Mouse (Mus musculus) stomach, embryonic 14.5 days (tissue): ENCODE measurements around the gene Gm9844. TPM values are rescaled to one million over a fixed set of nuclear protein-coding genes. Genes with fewer than 3 reads are reported as not detected.
A peak's percentile ranks its signal among the peaks of the same experiment; 100 is the strongest.

ENCODE experiments used
- ATAC-seq: fragments of 200-750 bp; cut with Nextera tagmentation; 2 replicates; pipeline ENCODE4 v1.8.0; 2017; ENCODE audit warnings: low read depth, moderate TSS enrichment; ENCODE audit not compliant: insufficient number of reproducible peaks, insufficient read depth, low FRiP score
- H3K27ac ChIP-seq: fragments of 300-500 bp; sonication (generic); 2 replicates; pipeline ENCODE4 v1.5.1; 2014; ENCODE audit warnings: mild to moderate bottlenecking, low read length, moderate library complexity, mixed read lengths
- H3K27me3 ChIP-seq: fragments of 300-500 bp; sonication (generic); 2 replicates; pipeline ENCODE4 v1.6.1; 2014; ENCODE audit warnings: low read length, control low read depth, mixed read lengths; ENCODE audit not compliant: control insufficient read depth, insufficient read depth
- H3K36me3 ChIP-seq: fragments of 300-500 bp; sonication (generic); 2 replicates; pipeline ENCODE4 v1.6.1; 2014; ENCODE audit warnings: mild to moderate bottlenecking, control low read depth, low read length, moderate library complexity, mixed read lengths; ENCODE audit not compliant: control insufficient read depth, insufficient read depth
- H3K4me1 ChIP-seq: fragments of 300-500 bp; sonication (generic); 2 replicates; pipeline ENCODE4 v1.6.1; 2014; ENCODE audit warnings: low read length, control low read depth, mixed read lengths; ENCODE audit not compliant: control insufficient read depth, insufficient read depth
- H3K4me2 ChIP-seq: fragments of 300-500 bp; sonication (generic); replicated peaks from 2 replicates; pipeline ENCODE4 v1.6.1; 2014; ENCODE audit warnings: low read depth, low read length, control low read depth
- H3K4me3 ChIP-seq: fragments of 300-500 bp; sonication (generic); 2 replicates; pipeline ENCODE4 v1.5.1; 2014; ENCODE audit warnings: low read depth, low read length, control low read depth
- H3K9ac ChIP-seq: fragments of 300-500 bp; sonication (generic); replicated peaks from 2 replicates; pipeline ENCODE4 v1.6.1; 2014; ENCODE audit warnings: low read depth, mild to moderate bottlenecking, control low read depth, low read length, moderate library complexity, mixed read lengths
- H3K9me3 ChIP-seq: fragments of 300-500 bp; sonication (generic); 2 replicates; pipeline ENCODE4 v1.6.1; 2016; ENCODE audit warnings: low read depth, low read length, control low read depth; ENCODE audit not compliant: control insufficient read depth
- WGBS: fragments of 180-500 bp; shearing (Covaris S2); extraction: QIAGEN DNeasy Blood & Tissue Kit; methylation state at CpG from one replicate; pipeline ENCODE4 v1.1.7; 2014; 5-methylcytosine and 5-hydroxymethylcytosine counted together
- polyA plus RNA-seq: library from polyadenylated mRNA; unstranded; fragments of >200 nt; fragmentation: Nextera tagmentation; extraction: Ambion mirVana; gene quantifications from 2 replicates; pipeline ENCODE4 v1.2.1, GENCODE M21; 2014

Gene Gm9844
- polyA plus RNA-seq, 1 experiment from 2014 or later = 16.7 TPM

DNA sequence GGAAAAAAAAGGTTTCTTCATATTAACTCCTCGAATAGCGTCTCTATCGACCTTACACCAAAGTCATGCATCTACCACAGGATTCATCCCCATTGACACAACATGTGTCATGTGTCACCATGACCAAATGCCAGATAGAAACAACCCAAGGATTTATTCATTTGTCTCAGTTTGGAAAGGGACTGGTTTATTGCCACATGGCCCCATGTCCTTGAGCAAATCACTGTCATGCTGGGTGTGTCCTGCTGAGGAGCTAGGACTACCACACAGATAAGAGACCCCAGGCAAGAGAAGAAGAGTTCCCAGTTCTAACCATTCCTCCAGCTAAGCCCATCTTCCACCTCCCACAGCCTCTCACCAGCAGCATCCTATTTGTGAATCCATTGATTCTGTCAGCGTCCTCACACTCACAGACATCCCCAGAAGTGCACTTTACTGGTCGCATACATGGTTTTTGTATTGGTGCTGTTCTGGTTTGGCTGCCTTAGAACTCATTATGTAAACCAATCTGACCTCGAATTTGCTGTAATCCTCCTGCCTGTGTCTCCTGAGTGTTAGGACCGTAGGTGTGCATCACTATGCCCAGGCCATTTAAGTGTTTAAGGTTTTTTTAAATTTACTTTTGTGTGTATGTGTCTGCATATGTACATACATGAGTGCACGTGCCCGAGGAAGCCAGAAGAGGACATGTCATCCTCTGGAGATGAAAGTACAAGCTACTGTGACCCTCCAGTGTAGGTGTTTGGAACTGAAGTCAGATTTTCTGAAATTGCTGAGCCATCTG is 20.6 kb downstream of the Gm9844 start:
- ATAC-seq = no peak
- Histone ChIP-seq H3K4me2 (no peak overlapping the region), H3K9ac (no peak overlapping the region), H3K27ac (no peak overlapping the region), H3K36me3 (peaks cover 24% of the 10 kb centered on the region), H3K27me3 (no peaks in the 10 kb centered on the region), H3K4me1 (peaks cover 20% of the 10 kb centered on the region), H3K4me3 (no peak overlapping the region), H3K9me3 (no peaks in the 10 kb centered on the region)
- 91% methylated on average over 9 of the region's 9 CpGs for WGBS

DNA sequence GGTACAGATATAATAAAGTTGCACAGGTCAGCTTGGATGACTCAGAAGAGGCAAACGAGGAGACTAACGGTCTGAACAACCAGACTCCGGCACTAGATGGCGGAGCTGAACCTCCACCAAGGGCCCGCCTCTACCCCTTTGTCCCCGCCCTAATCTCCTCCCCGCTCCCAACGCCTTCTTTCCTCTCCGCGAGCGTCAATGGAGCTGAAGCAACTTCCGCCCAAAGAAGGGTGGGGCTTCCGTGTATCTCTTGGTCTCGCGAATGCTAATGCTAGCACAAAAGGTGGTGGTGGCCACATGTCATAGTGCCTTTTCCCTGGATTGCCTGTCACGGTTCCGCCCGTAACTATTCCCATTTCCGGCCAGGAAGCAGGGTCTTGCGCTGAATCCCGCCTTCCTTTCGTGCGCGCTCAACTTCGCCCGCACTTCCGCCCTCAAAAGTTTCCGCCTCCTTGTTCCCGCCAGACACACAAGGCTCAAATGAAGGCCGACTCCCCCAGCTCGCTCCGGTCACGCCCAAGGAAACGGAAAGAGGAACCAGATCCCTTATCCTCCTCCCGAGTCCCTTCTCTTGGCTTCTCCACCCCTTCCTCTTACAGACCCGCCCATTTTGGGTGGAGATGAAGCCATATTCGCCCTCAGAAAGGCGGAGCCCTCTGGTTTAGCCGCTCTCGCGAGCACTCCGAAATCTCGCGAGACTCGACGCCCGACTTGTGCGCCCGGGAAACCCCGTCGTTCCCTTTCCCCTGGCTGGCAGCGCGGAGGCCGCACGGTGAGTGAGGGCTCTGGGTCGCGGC is 22.1 kb downstream of the Gm9844 start, which contains the start of gene Rps19:
TSS of gene Rps19 (plus strand) at position 476 of the 797 bp plus-strand sequence.
- Histone ChIP-seq H3K4me2 (peak within 1 kb of the TSS; percentile 85), H3K27me3 (no peaks in the 10 kb centered on the region), H3K36me3 (peaks cover 38% of the 10 kb centered on the region), H3K9ac (peak within 1 kb of the TSS; percentile 100), H3K4me3 (peak within 1 kb of the TSS; percentile 99), H3K4me1 (peaks cover 20% of the 10 kb centered on the region), H3K9me3 (no peaks in the 10 kb centered on the region), H3K27ac (peak within 1 kb of the TSS; percentile 91)
- ATAC-seq = peak; percentile 92
- WGBS = under 1% methylated on average over 57 of the region's 57 CpGs

DNA sequence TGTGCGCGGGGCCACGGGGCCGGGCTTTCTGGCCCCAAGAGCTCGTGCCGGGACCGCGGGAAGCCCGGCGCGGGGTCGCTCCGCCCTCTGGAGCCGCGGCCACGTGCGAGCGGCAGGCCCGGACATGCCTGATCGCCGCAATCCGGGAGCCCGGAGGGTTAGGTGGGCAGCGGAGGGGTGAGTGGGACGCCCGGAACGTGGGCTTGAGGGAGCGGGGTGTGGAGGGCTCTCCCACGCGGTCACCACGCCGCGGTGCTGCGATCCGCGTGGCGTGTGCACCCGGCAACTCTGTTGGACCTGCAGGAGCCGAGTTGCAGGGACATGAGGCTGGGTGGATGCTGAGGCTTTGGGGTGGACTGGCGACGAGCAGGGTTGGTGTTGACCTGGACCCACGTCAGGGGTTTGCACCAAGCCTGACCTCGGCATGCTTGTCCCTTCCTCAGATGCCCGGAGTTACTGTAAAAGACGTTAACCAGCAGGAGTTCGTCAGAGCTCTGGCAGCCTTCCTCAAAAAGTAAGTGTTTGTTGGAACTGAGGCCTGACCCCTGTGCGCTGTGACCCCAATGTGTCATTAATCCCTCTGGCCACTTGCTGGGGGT is 22.8 kb downstream of the Gm9844 start:
- WGBS = under 1% methylated on average over 47 of the region's 47 CpGs
- peak overlapping the region; percentile 99 for H3K4me3 ChIP-seq
- peak overlapping the region; percentile 100 for H3K9ac ChIP-seq
- peak; percentile 4; the same call in 1 of the 2 replicates for ATAC-seq
- H3K4me2 ChIP-seq = peak overlapping the region; percentile 85
- peaks cover 45% of the 10 kb centered on the region for H3K36me3 ChIP-seq
- H3K27me3 ChIP-seq = no peaks in the 10 kb centered on the region
- peaks cover 20% of the 10 kb centered on the region for H3K4me1 ChIP-seq
- no peaks in the 10 kb centered on the region for H3K9me3 ChIP-seq
- peak overlapping the region; percentile 91 for H3K27ac ChIP-seq

DNA sequence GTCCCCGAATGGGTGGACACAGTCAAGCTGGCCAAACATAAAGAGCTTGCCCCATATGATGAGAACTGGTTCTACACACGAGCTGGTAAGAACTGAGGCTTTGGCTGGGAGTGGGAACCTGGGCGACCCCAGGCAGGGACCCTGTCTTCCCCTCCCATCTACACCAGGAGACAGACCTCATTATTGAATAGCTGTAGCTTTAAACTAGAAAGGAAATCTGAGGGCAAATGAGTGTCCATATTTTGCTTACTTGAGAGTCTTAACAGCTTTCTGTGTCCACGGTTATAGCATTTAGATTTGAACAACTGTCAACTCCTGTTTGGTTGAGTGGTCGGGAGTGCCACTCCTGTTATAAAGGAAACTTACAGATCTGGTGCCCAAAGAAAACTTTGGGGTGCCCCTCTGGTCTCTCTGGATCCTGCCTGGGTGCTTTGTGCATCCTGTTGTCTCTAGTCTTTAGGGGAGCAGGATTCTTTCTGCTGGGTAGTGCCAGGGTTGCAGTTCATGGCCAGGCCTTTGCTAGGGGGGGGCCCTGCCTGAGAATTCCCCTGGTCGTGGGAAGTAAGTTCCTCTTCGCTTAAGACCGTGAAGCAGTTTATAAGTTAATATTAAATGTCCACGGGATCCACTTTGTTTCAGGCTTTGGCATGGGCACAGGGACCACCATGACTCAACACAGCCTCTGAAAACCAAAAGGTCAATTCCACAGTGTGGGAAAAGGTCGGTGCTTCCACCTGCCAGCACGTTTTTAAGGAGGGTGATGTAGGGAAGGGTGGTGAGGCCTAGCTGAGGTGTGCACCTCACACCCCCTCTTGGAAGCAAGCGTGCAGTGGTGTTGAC is 23.7 kb downstream of the Gm9844 start:
- Histone ChIP-seq H3K9ac (peak overlapping the region; percentile 100), H3K27me3 (no peaks in the 10 kb centered on the region), H3K27ac (no peak overlapping the region; the same call in 1 of the 2 replicates), H3K4me1 (peaks cover 20% of the 10 kb centered on the region), H3K9me3 (no peaks in the 10 kb centered on the region), H3K36me3 (peaks cover 52% of the 10 kb centered on the region), H3K4me3 (peak overlapping the region; percentile 99), H3K4me2 (peak overlapping the region; percentile 85)
- WGBS = 35% methylated on average over 12 of the region's 12 CpGs
- ATAC-seq = no peak

DNA sequence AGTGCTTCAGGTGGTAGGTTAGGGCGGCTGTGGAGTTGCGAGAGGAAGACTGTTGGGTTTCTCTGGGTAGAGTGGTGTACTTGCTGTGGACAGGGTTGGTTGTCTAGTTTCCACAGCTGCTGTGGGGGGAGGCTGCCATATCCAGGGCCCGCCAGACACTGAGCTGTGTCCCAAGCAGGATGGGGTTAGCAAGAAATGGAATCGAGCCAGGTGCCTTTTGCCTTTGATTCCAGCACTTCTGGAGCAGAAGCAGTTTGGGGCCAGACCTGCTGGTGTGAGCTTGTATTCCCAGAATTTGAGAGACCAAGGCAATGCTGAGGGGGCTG is 24.3 kb downstream of the Gm9844 start:
- no peak for ATAC-seq
- Histone ChIP-seq H3K36me3 (peaks cover 57% of the 10 kb centered on the region), H3K27me3 (no peaks in the 10 kb centered on the region), H3K9ac (peak overlapping the region; percentile 100), H3K4me3 (peak overlapping the region; percentile 99), H3K4me1 (peaks cover 20% of the 10 kb centered on the region), H3K4me2 (peak overlapping the region; percentile 85), H3K27ac (no peak overlapping the region), H3K9me3 (no peaks in the 10 kb centered on the region)
- WGBS = 60% methylated on average over 4 of the region's 4 CpGs

DNA sequence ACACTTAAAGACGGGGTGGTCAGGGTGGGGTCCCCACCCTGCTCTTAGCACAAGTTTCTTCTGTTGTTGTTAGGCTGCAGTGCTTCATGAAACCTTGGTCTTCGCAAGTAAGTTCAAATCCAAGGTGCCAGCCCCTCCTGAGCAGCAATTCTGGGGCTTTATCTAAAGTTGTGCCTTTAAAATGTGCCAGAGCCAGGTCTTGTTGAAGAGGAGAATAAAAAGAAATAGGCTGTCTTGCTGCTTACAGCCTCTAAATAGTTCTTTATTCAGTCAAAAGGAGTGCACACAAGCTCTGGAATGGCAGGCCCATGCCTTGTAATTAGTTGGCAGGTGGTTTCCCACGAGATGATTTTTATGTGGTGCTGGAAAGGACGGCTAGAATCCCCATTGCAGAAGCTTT is 25.1 kb downstream of the Gm9844 start:
- peaks cover 20% of the 10 kb centered on the region for H3K4me1 ChIP-seq
- ATAC-seq = no peak
- WGBS = 71% methylated on average over 4 of the region's 4 CpGs
- H3K27ac ChIP-seq = no peak overlapping the region
- H3K4me3 ChIP-seq = 0 out of 2 replicates have a peak overlapping the region, but pooled peaks have one; percentile 99
- no peaks in the 10 kb centered on the region for H3K27me3 ChIP-seq
- H3K9me3 ChIP-seq = no peaks in the 10 kb centered on the region
- peak overlapping the region; percentile 100 for H3K9ac ChIP-seq
- peaks cover 57% of the 10 kb centered on the region for H3K36me3 ChIP-seq
- peak overlapping the region; percentile 85 for H3K4me2 ChIP-seq

DNA sequence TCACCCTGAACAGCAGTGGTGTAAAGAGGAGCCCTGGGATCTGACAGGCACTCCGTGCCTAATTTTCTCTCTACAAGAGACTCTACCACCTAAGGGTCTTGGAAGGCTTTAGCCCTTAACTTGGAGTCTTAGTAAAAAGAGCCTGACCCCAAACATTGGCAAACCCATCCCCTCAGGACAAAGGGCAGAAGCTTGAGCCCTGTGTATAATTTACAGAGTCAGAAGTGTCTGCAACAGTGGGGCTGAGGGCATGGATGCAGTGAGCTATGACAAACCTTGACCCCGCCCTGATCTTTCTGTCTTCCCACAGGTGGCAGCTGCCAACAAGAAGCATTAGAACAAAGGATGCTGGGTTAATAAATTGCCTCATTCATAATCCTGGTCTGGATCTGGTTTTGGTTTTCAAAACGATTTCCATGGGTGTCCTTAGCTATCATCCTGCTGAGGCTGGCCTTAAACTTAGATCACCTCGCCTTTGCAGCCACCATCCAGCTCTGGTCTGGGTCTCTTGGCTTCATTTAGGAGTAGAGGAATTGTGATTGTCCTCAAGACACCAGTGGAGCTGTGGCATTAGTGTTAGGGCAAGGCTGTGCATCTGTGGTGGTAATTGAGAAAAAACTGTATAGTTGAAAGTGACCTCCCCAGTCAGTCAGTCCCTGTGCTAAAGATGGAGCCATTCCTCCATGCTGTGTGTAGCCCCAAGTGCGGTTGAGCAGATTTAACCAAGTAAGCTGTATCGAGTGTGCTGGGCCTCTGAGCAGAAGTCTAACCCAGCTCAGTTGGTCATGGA is 27.6 kb downstream of the Gm9844 start:
- H3K27ac ChIP-seq = no peak overlapping the region
- no peak overlapping the region for H3K4me3 ChIP-seq
- no peak for ATAC-seq

More for the DNA sequence above, 27.6 kb downstream of the Gm9844 start:
- peaks cover 20% of the 10 kb centered on the region for H3K4me1 ChIP-seq
- H3K9me3 ChIP-seq = no peaks in the 10 kb centered on the region
- no peaks in the 10 kb centered on the region for H3K27me3 ChIP-seq
- 72% methylated on average over 6 of the region's 6 CpGs for WGBS
- H3K4me2 ChIP-seq = no peak overlapping the region
- H3K36me3 ChIP-seq = peaks cover 57% of the 10 kb centered on the region
- H3K9ac ChIP-seq = no peak overlapping the region
